Mouse (Mus musculus) spleen, adult 2 months (tissue): ENCODE measurements at regions not wholly inside any gene's neighbourhood (a gene's known extent, or its start where the extent isn't known, plus 50 kb on each side); places are given as distances from the start of the nearest gene placed in this dataset.

Source experiments
- CTCF ChIP-seq: fragments of 200-500 bp; IDR thresholded peaks from 2 replicates; pipeline ENCODE4 v1.5.1; 2011; ENCODE audit warnings: mild to moderate bottlenecking, inconsistent platforms; ENCODE audit not compliant: insufficient read depth, insufficient read length, insufficient replicate concordance; ENCODE audit errors: extremely low read depth
- POLR2A ChIP-seq: fragments of 200-500 bp; IDR thresholded peaks from 2 replicates; pipeline ENCODE4 v1.6.1; 2011; ENCODE audit warnings: low read depth, low read length, inconsistent platforms

DNA sequence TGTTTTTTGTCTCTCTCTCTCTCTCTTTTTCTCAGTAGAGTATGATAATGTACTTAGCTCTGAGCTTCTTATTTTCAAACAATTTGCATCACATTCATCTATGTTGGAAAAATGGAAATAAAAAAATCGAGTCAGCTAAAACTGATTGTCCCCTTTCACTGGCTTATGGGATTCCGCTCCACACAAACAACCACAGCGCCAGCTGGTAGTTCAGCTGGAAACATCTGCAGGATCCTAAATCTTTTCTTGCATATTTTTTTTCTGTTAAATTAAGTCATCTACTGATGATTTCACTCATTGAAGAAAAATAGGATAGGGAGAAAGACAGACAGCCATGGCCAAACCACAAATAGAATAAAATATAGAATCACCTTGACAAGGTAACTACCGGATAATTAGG, 414.8 kb downstream of the Ets1 start:
- TF ChIP-seq CTCF = no peak
- TF ChIP-seq POLR2A = no peak
